8 mouse cellular contexts compared by ENCODE assay signal in genomic region chr6:53164423-53164841, GRCm38 (mm10).
DNase-seq lines count a peak whose midpoint lies in the region; ATAC-seq and TF ChIP-seq lines count a peak whose summit lies in the region.

No protein-coding gene starts in this region.

- WGBS in forebrain, embryonic 12.5 days: 12% methylated on average over 10 of the region's 10 CpGs
- WGBS in intestine, embryonic 16.5 days: 10% methylated on average over 10 of the region's 10 CpGs
- WGBS in neural tube, embryonic 11.5 days: 14% methylated on average over 10 of the region's 10 CpGs

- peak overlapping the region; percentile 40 for H3K4me2 ChIP-seq in forebrain, embryonic 12.5 days
- H3K4me2 ChIP-seq in intestine, embryonic 16.5 days (ENCODE audit: low read depth, low read length): peak overlapping the region; percentile 52
- H3K4me2 ChIP-seq in neural tube, embryonic 11.5 days (ENCODE audit: low read depth): peak overlapping the region; percentile 29

- H3K9ac ChIP-seq in ES-Bruce4 (ENCODE audit: low read depth, poor library complexity, severe bottlenecking): no peak overlapping the region
- H3K9ac ChIP-seq in forebrain, embryonic 12.5 days: no peak overlapping the region
- H3K9ac ChIP-seq in intestine, embryonic 16.5 days (ENCODE audit: low read depth, low read length): no peak overlapping the region
- no peak overlapping the region for H3K9ac ChIP-seq in neural tube, embryonic 11.5 days (ENCODE audit: low read length)

- TF ChIP-seq POLR2A in ES-Bruce4 (IDR thresholded peaks at IDR 0.05; ENCODE audit: insufficient read depth, low read length): no peak

- peaks cover 2% of the 10 kb centered on the region for H3K4me1 ChIP-seq in ES-Bruce4 (ENCODE audit: control insufficient read depth, insufficient read depth, low read length)
- peaks cover 3% of the 10 kb centered on the region; the same call in 1 of the 2 replicates for H3K4me1 ChIP-seq in forebrain, embryonic 12.5 days
- H3K4me1 ChIP-seq in intestine, embryonic 16.5 days (ENCODE audit: control insufficient read depth, insufficient read depth, low read length): 0 out of 2 replicates have a peak, but pooled peaks cover 4% of the 10 kb centered on the region
- H3K4me1 ChIP-seq in neural tube, embryonic 11.5 days (ENCODE audit: control insufficient read depth, insufficient read depth, low read length): no peaks in the 10 kb centered on the region

- no peak overlapping the region for H3K4me3 ChIP-seq in ES-Bruce4 (ENCODE audit: low read depth, low read length)
- H3K4me3 ChIP-seq in forebrain, embryonic 12.5 days (replicated peaks): 0 out of 2 replicates have a peak overlapping the region, but pooled peaks have one; percentile 7
- peak overlapping the region; percentile 16 for H3K4me3 ChIP-seq in intestine, embryonic 16.5 days (ENCODE audit: low read length)
- no peak overlapping the region for H3K4me3 ChIP-seq in neural tube, embryonic 11.5 days (ENCODE audit: low read depth, low read length)

- peak; percentile 40 for DNase-seq in adrenal gland, postnatal 10 days
- no peak for DNase-seq in adrenal gland, adult 2 months
- DNase-seq in liver: peak; percentile 29
- peak; percentile 61 for DNase-seq in neural tube, embryonic 11.5 days (ENCODE audit: low spot score)
- no peak for DNase-seq in thymus, postnatal 36 days

- no peak for TF ChIP-seq CTCF in ES-Bruce4 (IDR thresholded peaks at IDR 0.05; ENCODE audit: low read depth, low read length)

- H3K36me3 ChIP-seq in ES-Bruce4 (ENCODE audit: control insufficient read depth, insufficient read depth, low read length, poor library complexity, severe bottlenecking): no peaks in the 10 kb centered on the region
- H3K36me3 ChIP-seq in forebrain, embryonic 12.5 days (replicated peaks): no peaks in the 10 kb centered on the region
- H3K36me3 ChIP-seq in intestine, embryonic 16.5 days (ENCODE audit: control insufficient read depth, insufficient read depth, low read length): no peaks in the 10 kb centered on the region
- no peaks in the 10 kb centered on the region for H3K36me3 ChIP-seq in neural tube, embryonic 11.5 days (ENCODE audit: control insufficient read depth, insufficient read depth, low read length)

- no peaks in the 10 kb centered on the region for H3K9me3 ChIP-seq in ES-Bruce4 (replicated peaks; ENCODE audit: control insufficient read depth, insufficient read depth, low read length, poor library complexity, severe bottlenecking)
- H3K9me3 ChIP-seq in forebrain, embryonic 12.5 days: no peaks in the 10 kb centered on the region
- H3K9me3 ChIP-seq in intestine, embryonic 16.5 days (ENCODE audit: control insufficient read depth, low read length): no peaks in the 10 kb centered on the region
- no peaks in the 10 kb centered on the region for H3K9me3 ChIP-seq in neural tube, embryonic 11.5 days (ENCODE audit: control insufficient read depth, low read length)

- ATAC-seq in forebrain, embryonic 12.5 days (ENCODE audit: low FRiP score): no peak
- no peak for ATAC-seq in intestine, embryonic 16.5 days
- ATAC-seq in neural tube, embryonic 11.5 days (ENCODE audit: insufficient read depth, low FRiP score, low TSS enrichment): no peak

- H3K27ac ChIP-seq in ES-Bruce4 (ENCODE audit: insufficient read depth, low read length): no peak overlapping the region
- H3K27ac ChIP-seq in forebrain, embryonic 12.5 days: no peak overlapping the region
- H3K27ac ChIP-seq in intestine, embryonic 16.5 days (ENCODE audit: low read length): no peak overlapping the region
- H3K27ac ChIP-seq in neural tube, embryonic 11.5 days (ENCODE audit: low read depth, low read length): no peak overlapping the region

- TF ChIP-seq EP300 in ES-Bruce4 (IDR thresholded peaks at IDR 0.05; ENCODE audit: insufficient read depth, low read depth, low read length): 0 out of 2 replicates have a peak, but pooled peaks have one; percentile 54

- no peaks in the 10 kb centered on the region for H3K27me3 ChIP-seq in ES-Bruce4 (ENCODE audit: control insufficient read depth, insufficient read depth, low read length, poor library complexity, severe bottlenecking)
- H3K27me3 ChIP-seq in forebrain, embryonic 12.5 days: no peaks in the 10 kb centered on the region; the same call in 1 of the 2 replicates
- H3K27me3 ChIP-seq in intestine, embryonic 16.5 days (replicated peaks; ENCODE audit: control insufficient read depth, insufficient read depth, low read length): no peaks in the 10 kb centered on the region
- no peaks in the 10 kb centered on the region for H3K27me3 ChIP-seq in neural tube, embryonic 11.5 days (ENCODE audit: control insufficient read depth, insufficient read depth, low read length)

Comparison
In these comparisons a context has a peak if more than half of its experiments do, and no peak if none do; other contexts are left out.
1. DNase-seq: peak in adrenal gland, postnatal 10 days (single experiment), liver (single experiment) and neural tube, embryonic 11.5 days (single experiment); none in adrenal gland, adult 2 months (single experiment) and thymus, postnatal 36 days (0 of 2).
2. H3K4me3 ChIP-seq: peak in forebrain, embryonic 12.5 days (single experiment) and intestine, embryonic 16.5 days (single experiment); none in ES-Bruce4 (single experiment) and neural tube, embryonic 11.5 days (single experiment).
3. Peak in every context shown above with its lines, with median percentiles within 50 percentile points of each other: H3K4me2 ChIP-seq.